Mouse (Mus musculus): ENCODE measurements around the gene Sdk1.
A peak's percentile ranks its signal among the peaks of the same experiment; 100 is the strongest.

Gene Sdk1

DNA sequence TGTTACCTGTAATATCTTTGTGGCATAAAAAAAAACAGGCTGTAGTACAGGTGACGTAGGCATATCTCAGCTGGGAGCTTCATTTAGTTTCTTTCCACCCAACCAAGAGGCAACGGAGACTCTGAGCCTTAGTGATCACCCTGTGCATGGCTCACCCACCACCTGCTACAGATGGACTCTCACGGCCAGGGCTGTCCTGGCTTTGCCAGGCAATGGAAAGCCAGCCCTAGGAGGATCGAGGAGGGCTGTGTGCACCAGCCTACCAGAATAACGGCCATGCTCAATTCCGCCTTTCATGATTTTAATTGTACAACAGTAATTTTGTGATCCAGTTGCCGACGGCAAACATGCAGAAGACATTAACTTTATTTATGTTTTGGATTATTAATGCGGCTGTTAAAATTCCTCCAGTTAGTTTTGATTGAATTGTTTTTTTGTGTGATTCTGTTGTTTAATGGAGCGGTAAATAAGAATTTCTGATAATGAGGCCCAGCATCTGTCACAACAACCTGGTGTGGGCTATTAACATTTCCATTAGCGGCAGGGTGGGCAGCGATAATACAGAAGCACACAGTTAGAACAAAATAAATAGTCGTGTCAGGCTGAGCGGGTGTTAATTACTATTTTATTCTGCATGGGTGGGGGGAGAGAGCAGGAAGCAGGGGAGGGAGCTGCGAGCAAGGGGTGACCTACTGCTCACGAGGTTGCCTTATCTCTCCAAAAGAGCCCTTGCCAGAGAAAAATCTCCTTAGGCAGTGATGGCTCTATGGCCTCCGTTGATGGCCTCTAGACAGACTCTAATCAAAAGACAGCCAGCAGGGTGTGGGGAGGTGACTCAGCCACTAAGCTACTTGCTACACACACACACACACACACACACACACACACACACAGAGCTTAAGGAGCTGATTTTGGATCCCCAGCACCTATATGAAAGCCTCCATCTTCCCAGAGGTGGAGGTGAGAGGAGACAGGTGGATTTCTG lies 915.9 kb downstream of the Sdk1 start:
- DNase-seq: no peak

DNA sequence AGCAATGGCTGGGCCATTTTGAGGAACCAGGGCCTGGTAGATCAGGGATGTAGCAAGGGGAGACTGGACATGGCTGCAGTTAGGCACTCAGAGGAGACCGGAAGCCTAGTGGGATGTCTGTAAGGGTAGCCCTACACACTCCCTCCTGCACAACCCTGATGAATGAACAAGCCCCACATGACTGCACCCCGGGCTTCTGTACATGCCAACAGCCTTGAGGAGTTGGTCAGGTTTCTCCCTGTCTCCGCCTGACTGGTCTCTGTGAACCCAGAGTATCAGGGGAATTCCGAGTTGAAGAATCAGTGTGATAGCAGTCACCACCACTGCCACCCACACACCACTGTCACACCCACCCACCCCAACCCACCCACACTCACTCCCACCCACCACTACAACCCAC lies 922.2 kb downstream of the Sdk1 start:
- DNase-seq: no peak

DNA sequence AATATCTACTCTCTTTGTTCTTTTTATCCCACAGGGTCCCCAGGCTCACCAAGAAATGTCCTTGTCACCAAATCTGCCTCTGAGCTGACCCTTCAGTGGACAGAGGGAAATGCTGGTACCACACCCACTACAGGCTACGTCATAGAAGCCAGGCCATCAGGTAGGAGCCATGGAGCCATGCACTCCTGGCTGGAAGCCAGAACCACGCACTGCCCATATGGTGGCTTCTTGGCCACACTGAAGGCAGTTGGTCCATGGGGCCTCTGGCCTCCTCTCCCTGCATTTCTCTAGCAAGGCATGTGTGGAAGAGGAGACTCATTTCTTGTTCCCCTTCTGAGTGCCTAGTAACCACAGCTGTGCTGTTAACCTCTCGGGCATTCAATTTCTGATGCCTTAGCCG lies 932.3 kb downstream of the Sdk1 start:
- DNase-seq: peak; percentile 79

DNA sequence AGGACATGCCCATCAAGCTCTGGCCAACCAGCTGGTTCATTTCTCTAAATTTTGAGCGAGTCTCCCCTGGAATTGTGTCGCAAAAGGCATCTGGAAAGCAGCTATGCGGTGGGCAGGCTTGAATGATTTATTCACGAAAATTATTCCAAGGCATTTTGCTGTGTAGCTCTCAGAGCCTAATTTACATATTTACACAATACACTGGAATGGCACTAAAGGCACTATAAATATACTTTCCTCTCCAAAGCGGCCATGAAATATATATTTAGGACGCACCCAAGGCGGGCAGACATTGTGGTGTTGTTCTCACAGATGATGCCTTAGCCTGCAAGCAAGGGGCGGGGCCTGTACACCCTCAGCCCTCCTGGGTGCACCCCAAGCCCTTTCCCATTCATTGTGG lies 936.9 kb downstream of the Sdk1 start:
- DNase-seq: no peak

DNA sequence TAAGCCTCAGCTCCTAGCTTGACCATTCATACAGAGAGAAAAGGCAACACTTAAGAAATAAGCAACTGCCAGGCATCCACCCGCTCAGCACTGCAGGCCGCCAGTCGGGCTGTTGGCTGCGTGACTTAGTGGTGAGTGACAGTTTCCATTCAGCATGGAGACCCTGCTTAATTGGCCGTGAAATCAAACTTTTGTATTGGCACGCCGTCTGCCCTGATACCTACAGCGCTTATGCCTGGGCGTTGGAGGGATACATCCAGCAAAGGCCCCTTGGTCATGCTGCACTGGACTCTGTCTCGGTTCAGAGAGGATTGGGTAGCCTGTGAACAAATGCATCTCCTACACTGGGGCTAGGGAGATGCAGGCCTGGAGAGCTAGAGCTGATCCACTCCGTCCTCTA lies 938.0 kb downstream of the Sdk1 start:
- DNase-seq: no peak

DNA sequence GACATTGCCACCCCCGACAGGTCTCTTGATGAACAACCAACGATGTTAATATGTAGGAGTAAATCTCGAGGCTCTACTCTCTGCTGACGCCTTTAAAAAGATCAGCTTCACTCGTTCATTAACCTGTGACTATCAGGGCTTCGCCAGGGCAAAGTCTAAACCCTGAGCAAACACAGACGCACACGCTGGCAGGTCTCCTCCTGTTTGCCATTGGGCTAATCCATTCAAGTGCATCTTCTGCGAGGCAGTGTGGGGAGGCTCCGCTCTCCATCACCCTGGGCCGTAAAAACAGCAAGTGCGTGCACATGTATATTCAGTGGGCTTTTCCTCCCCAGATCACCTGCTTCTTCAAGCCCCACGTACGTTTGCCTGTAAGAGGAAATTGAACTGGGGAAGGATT lies 940.6 kb downstream of the Sdk1 start:
- no peak for DNase-seq

DNA sequence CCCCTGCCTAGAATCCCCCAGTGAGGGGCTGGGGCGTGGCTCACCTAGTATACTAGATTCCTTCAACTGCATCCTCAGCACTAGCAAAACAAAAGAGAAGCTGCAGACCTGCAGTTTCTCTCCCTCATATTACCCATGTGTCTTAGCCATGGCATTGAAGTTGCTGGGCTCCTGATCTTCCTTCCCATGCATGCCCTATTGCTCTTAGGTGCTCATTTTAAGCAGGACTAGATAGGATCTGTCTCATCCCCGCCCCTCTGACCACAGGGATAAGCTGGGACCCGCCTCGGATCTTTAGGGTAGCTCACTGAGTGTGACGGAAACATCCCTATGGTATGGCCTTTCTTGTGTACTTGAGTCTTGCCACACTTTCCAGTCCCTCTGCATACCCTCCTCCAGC lies 947.5 kb downstream of the Sdk1 start:
- no peak for DNase-seq

DNA sequence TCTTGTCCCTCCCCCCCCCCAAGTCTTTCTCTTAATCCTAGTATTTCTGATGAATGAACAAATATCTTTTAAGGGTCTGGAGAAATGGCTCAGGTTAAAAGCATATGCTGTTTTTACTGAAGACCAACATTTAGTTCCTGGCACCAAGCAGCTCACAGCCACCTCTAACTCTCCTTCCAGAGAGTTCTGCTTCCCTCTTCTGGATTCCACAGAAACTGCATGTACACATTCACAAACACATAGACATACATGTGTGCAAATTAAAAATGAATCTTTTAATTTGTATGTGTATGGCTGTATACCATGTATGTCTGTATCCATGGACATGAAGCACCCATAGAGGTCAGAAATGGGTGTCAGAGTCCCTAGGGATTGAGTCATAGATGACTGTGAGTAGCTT lies 968.6 kb downstream of the Sdk1 start:
- no peak for DNase-seq

DNA sequence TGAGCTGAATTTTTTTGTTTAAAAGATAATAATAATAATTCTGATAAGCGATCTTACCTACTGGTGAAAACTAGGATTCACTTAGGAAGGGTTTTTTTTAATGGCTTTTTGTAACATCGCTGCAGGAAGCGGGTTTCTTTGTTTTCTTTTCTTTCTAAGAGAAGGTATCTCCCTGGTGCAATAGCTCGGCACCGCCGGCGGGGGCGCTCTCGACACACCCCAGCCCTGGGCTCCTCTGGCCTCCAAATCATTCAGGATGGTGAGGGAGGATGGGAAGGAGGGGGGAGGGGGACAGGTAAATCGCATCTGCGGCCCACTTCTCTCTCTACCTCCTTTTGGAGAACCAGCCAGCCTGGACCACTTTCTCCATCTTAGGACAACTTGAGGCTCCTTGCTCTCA lies 971.0 kb downstream of the Sdk1 start:
- no peak for DNase-seq

DNA sequence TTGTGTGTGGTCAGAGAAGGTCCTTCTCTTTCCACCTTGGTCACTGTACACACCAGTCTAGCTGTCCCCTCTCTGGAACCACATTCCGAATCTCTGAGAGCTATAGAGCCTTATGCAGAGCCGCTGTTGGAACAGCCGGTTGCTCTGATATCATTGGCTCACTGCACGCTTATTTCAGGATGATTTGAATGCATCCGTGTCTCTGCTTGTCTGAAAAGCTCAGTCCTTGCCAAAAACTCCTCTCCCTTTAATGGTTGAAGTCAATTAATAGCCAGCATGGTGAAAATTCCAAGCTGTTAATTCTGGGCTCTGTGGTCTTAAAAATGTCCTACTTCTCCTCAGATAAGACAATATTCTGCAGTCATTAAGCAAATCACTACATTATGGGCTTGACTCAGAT lies 974.7 kb downstream of the Sdk1 start:
- no peak for DNase-seq

DNA sequence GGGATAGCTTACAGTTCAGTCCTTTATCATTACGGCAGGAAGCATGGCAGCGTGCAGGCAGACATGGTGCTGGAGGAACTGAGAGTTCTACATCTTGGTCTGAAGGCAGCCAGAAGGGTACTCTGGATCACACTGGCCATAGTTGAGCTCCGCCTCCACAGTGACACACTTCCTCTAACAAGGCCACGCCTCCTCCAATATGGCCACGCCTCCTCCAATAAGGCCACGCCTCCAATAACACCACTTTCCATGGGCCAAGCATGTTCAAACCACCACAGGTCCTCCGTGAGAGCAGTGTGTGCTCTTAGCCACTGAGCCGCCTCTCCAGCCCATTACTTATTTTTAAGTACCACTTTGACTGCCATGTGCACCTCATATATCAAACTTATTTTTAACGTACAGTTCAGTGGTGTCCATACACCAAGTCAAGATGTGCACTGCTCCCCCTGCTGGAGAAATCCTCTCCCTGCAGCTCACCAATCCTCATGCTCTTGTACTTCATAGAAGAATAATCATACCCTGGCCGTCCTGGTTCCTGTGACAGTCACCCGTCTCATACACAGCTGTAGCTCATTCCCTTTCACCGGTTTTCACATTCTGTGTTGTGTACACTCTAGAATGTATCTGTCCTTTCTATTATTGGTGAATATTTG lies 979.7 kb downstream of the Sdk1 start:
- peak; percentile 7 for DNase-seq

DNA sequence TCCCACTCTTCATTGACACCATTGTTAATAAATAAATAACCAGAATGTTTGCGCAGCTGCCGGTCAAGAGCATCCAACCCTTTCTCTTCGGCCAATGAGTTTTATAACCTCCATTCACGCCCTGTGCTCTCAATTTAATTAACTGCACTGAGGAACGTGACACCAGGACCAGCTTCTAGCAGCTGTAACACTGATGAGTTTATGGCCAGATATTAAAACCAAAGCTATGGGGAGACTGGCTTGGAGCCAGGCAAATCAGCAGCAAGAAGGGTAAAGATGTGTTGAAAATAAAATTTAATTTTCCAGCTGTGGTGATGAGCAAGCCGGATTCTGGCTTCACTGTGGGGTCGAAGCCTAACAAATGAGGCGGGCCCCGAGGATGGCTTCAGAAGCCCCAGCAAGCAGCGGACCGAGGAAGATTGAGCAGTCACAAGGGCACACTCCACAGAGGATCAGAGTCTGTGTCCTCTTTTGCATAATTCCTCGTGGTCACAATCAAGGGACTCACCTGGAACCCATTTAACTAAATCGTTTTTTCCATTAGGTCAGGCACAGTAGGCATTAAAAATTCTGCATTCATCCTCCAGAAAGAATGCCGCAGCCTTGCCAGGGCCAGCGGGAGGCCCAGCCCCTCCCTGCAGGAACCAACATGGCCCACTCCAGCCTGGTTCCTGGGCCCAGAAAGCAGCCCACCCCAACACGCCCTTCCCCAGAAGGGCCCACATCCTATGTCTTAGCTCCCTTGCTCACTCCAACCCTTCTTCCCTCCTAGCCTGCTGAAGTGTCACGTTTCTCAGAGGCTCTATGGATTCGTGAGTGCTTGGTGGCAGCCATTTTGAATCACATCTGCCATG lies 987.9 kb downstream of the Sdk1 start:
- DNase-seq: no peak

DNA sequence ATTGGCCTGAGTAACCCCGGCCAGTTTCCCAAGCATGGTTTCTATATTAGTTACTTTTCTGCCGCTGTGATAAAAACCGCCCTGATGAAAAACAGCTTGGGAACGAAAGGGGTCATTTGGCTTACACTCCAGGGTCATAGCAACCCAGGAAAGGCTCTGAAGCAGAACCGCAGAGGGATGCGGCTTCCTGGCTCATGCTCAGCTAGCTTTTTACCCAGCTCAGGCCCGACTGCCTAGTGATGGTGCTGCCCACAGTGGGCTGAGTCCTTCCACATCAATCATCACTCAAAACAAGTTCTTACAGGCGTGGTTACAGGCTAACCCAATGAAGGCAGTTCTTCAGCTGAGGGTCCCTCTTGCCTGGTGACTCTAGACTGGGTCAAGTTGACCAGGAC lies 988.5 kb downstream of the Sdk1 start:
- no peak for DNase-seq

DNA sequence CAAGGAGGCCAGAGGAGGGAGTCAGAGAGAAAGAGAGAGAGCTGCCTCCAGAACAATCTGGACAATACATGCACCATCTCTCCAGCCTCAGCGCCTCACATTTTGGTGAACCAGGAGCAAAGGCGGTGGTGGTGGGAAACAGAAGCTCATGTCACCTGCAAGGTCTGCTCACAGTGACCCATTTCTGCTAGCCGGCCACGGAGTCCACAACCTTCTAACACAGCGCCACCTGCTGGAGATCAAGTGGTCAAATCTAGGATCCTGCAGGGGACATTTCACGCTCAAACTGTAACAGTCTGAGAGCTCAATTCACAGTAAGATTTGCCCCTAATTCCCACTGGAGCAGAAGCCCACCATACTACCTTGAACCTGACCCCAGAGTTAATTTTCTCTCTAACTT lies 999.0 kb downstream of the Sdk1 start:
- no peak for DNase-seq

DNA sequence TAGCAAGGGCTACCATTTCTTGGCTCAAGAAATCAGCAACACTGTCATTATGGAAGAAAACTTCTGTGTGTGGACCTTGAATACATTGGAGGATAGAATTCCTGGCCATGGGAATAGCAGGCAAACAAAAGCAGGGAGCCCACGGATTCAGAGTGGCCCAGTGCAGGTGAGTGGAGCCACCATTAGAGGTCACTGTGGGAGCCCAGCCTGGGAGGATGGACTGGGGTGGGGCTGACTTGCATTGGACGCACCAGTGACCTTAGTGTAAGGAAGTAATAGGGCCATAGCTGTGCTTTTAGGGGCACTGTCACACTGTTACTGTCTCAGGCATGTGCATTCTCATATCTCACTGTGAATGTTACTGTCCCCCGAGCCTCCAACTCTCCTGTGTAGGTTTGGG lies 1001.3 kb downstream of the Sdk1 start:
- DNase-seq: no peak

DNA sequence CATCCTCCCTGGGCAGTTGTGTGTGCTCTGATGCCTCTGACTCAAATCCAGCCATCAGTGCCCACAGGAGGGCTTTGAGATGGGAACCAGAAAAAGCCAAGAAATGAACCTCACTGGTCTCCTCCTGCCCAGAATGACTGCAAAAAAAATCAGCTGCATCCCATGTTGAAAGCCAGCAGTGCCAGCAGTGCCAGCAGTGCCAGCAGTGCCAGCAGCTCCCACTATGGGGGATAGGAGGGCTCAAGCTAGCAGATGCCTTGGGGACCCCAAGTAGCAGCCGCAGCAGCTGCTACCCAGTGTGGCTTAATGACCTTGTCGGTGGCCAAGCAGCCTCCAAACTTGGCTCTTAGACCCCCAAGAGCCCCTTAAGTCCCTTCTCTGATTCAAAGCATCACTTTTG lies 1001.8 kb downstream of the Sdk1 start:
- no peak for DNase-seq

DNA sequence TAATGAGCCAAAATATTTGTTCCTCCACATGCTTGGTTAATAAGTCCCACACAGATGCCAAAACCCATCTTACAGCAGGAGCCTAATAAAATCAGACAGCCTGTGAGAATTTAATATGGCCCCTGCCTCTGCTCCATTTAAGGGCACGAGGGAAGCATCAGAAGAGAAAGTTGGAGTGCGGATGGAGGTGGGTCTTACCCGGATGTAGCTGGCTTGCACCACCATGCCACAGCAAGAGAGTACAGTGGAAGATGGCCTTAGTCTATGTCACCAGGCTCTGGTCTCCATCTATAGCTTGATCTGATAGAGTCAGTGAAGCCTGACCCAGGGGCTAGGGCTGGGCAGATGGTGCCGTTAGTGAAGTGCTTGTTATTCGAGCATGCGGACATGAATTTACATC lies 1014.9 kb downstream of the Sdk1 start:
- no peak for DNase-seq

DNA sequence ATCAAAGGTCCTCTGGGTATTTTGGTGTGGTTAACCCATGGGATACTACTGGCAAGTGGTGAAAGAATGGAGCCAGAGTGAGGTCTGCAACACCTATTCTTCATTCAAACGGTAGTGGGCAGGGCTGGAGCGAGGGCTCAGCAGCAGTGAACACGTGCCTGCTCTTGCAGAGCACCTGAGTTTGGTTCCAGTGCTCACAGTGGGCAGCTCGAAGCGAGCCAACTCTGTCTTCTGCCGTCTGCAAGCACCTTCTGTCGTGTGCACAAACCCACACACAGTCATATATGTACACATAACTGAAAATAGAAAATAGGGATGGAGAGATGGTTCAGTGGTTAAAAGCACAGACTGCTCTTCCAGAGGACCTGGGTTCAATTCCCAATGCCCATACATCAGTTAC lies 1017.4 kb downstream of the Sdk1 start:
- peak; percentile 11 for DNase-seq

DNA sequence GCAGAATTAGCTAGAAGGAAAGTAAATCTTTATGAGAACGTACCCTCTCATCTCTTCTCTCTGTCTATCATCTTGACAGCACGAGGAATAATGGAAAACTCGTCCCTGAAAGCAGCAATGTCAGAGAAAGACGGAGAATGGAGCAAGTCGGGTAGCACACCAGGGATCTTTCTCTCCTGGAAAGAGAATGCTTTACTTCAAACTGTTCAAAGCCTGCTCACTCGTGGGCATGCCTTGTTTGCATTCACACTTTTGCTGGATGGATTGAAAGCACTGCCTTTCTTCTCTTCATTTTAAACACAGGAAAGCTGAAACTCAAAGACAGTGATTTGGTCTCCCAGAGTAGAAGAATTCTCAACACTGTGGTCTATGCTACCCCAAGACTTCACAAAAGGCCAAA lies 1020.8 kb downstream of the Sdk1 start:
- no peak for DNase-seq
